Mouse (Mus musculus): Measurements from ENCODE around the gene Hic2. TPM values are rescaled to one million over a fixed set of nuclear protein-coding genes. Genes with fewer than 3 reads are reported as not detected.

Gene Hic2
- polyA plus RNA-seq, 1 experiment: 1.1 TPM

DNA sequence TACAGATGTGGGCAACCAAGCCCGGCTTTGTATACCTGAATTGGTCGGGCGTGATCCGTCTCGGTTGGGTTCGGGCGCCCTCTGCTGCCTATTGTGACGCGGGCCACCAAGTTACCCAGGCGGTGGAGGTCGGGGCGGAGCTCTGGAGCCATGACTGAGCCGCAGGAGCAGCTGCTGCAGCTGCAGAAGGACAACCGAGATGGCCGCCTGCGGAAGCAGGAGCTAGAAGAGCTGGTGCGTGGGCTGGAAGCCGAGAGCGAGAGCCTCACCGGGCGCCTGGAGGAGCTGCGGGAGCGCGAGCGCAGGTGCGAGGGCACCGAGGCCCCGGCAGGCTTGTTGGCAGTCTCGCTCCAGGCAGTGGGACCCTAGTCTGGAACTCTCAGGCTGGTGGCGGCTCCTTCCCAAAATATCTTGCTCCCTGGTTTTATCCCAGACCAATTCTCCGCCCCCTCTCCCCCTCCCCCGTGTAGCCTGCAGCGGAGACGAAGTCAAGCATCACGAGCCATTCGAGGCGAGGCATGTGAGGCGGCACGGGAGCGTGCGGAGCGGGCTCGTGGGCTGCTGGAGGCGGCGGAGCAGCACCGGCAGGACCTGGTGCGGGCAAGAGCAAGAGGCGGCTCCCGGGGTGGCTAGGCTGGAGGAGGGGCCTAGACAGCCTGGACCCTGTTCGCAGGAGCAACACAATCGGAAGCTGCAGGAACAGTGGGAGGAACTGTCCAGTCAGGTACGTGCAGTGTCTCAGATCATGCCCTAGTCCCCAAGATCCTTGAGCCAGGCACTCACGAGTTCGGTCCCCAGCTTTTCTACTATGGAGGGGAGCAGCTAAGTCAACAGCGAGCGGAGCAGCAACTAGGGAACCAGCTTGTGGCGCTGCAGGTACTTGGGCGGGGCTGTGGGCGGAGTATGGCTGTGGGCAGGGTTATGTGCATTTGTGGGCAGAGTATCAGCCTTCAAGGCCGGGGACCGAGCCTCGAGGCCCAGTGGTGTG, 43.1 kb downstream of the Hic2 start:
- H3K36me3 ChIP-seq (ENCODE audit: control insufficient read depth, insufficient read depth): no peaks in the 10 kb centered on the region
- H3K79me2 ChIP-seq (ENCODE audit: control insufficient read depth, insufficient read depth): no peaks in the 10 kb centered on the region
- H3K27me3 ChIP-seq (ENCODE audit: control insufficient read depth, insufficient read depth, insufficient read length): no peaks in the 10 kb centered on the region
- peak overlapping the region; percentile 9 for H3K4me3 ChIP-seq
- TF ChIP-seq SRF (IDR thresholded peaks at IDR 0.05; ENCODE audit: control insufficient read depth, insufficient read length, low read depth) (peak; percentile 19), POLR2A (IDR thresholded peaks at IDR 0.05; ENCODE audit: insufficient read length, low read depth) (no peak), TCF3 (IDR thresholded peaks at IDR 0.05; ENCODE audit: insufficient read length, low read depth) (peak; percentile 41), REST (IDR thresholded peaks at IDR 0.05; ENCODE audit: insufficient read depth, insufficient read length) (no peak), E2F4 (IDR thresholded peaks at IDR 0.05; ENCODE audit: insufficient read depth) (no peak), POLR2AphosphoS2 (IDR thresholded peaks at IDR 0.05; ENCODE audit: insufficient read length, low read depth) (no peak), MYOG (IDR thresholded peaks at IDR 0.05; ENCODE audit: control insufficient read depth in 1 of 3, insufficient read depth in 1 of 3, insufficient read length in 2 of 3, low read depth in 2 of 3) (peak; percentile 77 to 93 (median 83)), USF1 (IDR thresholded peaks at IDR 0.05; ENCODE audit: low read depth) (no peak), CEBPB (IDR thresholded peaks at IDR 0.05; ENCODE audit: insufficient read depth, poor library complexity, severe bottlenecking) (no peak), MYOD1 (IDR thresholded peaks at IDR 0.05; ENCODE audit: control insufficient read depth in 1 of 3, insufficient read length in 2 of 3, low read depth in 2 of 3) (peak in 2 of 3 experiments; percentile 88 to 91), TCF12 (IDR thresholded peaks at IDR 0.05; ENCODE audit: insufficient read depth, poor library complexity, severe bottlenecking) (peak; percentile 58), MAX (IDR thresholded peaks at IDR 0.05; ENCODE audit: low read depth) (no peak)
- no peak overlapping the region for H3ac ChIP-seq (ENCODE audit: control insufficient read depth, insufficient read length)
- H3K4me2 ChIP-seq (ENCODE audit: low read depth): peak overlapping the region; percentile 76

DNA sequence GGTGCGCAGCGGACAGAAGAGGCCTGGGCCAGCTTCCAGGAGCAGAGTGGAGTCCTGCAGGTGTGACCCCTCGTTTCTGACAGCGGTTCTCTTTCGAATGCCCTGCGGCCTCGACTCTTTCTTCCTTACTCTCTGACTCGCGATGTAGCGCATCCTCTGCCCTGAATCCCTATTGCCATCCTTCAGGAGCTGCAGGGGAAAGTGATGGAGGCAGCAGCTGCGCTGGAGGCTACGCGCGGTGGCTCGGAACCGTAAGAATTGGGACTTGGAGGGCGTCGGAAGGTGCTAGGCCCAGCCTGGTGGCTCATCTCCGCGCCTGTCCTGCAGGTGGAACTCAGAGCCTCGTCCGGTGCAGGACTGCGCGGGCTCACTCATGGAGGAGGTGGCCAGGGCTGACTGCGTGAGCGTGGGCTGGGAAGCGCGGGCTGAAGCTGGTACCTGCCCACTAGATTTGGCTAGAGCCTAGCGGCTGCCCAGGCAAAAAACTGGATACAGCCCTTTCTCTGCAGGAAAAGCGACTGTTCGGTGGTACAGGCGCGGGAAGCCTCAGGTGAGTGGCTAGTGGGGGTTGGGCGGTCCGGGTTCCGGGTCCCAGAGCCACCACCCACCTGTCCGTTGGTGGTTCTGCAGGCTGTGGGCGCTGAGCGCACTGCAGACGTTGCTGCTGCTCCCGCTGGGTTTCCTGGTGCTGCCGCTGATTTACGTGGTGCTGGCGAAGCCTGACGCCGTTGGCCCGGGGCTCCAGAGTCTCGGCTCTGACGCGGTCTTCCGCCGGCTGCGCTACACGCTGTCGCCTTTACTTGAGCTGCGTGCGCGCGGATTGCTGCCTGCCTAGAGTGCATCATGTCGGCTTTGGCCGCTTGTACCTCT, 44.2 kb downstream of the Hic2 start:
- Histone ChIP-seq H3K4me2 (ENCODE audit: low read depth) (no peak overlapping the region), H3ac (ENCODE audit: control insufficient read depth, insufficient read length) (no peak overlapping the region), H3K79me2 (ENCODE audit: control insufficient read depth, insufficient read depth) (no peaks in the 10 kb centered on the region), H3K27me3 (ENCODE audit: control insufficient read depth, insufficient read depth, insufficient read length) (no peaks in the 10 kb centered on the region), H3K4me3 (no peak overlapping the region), H3K36me3 (ENCODE audit: control insufficient read depth, insufficient read depth) (no peaks in the 10 kb centered on the region)
- TF ChIP-seq POLR2A (IDR thresholded peaks at IDR 0.05; ENCODE audit: insufficient read length, low read depth): no peak
- no peak for TF ChIP-seq USF1 (IDR thresholded peaks at IDR 0.05; ENCODE audit: low read depth)
- no peak for TF ChIP-seq MAX (IDR thresholded peaks at IDR 0.05; ENCODE audit: low read depth)
- TF ChIP-seq SRF (IDR thresholded peaks at IDR 0.05; ENCODE audit: control insufficient read depth, insufficient read length, low read depth): no peak
- no peak for TF ChIP-seq E2F4 (IDR thresholded peaks at IDR 0.05; ENCODE audit: insufficient read depth)
- TF ChIP-seq POLR2AphosphoS2 (IDR thresholded peaks at IDR 0.05; ENCODE audit: insufficient read length, low read depth): no peak
- no peak for TF ChIP-seq TCF12 (IDR thresholded peaks at IDR 0.05; ENCODE audit: insufficient read depth, poor library complexity, severe bottlenecking)

DNA sequence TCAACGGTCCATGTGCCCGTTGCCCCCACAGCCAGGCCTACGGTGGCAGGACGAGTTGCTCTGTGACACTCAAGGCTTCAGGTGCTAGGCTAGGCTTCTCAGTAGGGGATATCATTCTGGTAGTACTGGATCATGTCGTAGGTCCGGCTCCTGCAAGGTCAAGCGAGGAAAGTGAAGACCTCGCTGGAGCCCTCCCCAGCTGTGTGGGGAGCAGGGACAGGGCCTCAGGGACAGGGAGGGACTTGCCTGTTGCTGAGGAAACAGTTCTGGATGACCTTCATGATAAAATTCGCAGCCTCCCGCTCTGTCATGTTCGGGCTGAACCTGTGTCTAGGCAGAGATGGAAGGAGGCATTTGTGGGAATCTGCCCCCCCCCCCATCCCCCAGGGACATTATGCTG, 47.1 kb downstream of the Hic2 start:
- no peak overlapping the region for H3ac ChIP-seq (ENCODE audit: control insufficient read depth, insufficient read length)
- no peaks in the 10 kb centered on the region for H3K27me3 ChIP-seq (ENCODE audit: control insufficient read depth, insufficient read depth, insufficient read length)
- no peak overlapping the region for H3K4me2 ChIP-seq (ENCODE audit: low read depth)
- no peak overlapping the region for H3K4me3 ChIP-seq
- no peaks in the 10 kb centered on the region for H3K36me3 ChIP-seq (ENCODE audit: control insufficient read depth, insufficient read depth)
- H3K79me2 ChIP-seq (ENCODE audit: control insufficient read depth, insufficient read depth): no peaks in the 10 kb centered on the region
- TF ChIP-seq MAX (IDR thresholded peaks at IDR 0.05; ENCODE audit: low read depth) (no peak), E2F4 (IDR thresholded peaks at IDR 0.05; ENCODE audit: insufficient read depth) (no peak), POLR2AphosphoS2 (IDR thresholded peaks at IDR 0.05; ENCODE audit: insufficient read length, low read depth) (no peak), USF1 (IDR thresholded peaks at IDR 0.05; ENCODE audit: low read depth) (no peak), MYOG (IDR thresholded peaks at IDR 0.05; ENCODE audit: control insufficient read depth in 1 of 3, insufficient read depth in 1 of 3, insufficient read length in 2 of 3, low read depth in 2 of 3) (no peak), MYOD1 (IDR thresholded peaks at IDR 0.05; ENCODE audit: control insufficient read depth in 1 of 3, insufficient read length in 2 of 3, low read depth in 2 of 3) (no peak), SRF (IDR thresholded peaks at IDR 0.05; ENCODE audit: control insufficient read depth, insufficient read length, low read depth) (no peak), TCF3 (IDR thresholded peaks at IDR 0.05; ENCODE audit: insufficient read length, low read depth) (no peak), TCF12 (IDR thresholded peaks at IDR 0.05; ENCODE audit: insufficient read depth, poor library complexity, severe bottlenecking) (no peak), REST (IDR thresholded peaks at IDR 0.05; ENCODE audit: insufficient read depth, insufficient read length) (no peak), POLR2A (IDR thresholded peaks at IDR 0.05; ENCODE audit: insufficient read length, low read depth) (no peak), CEBPB (IDR thresholded peaks at IDR 0.05; ENCODE audit: insufficient read depth, poor library complexity, severe bottlenecking) (no peak)

DNA sequence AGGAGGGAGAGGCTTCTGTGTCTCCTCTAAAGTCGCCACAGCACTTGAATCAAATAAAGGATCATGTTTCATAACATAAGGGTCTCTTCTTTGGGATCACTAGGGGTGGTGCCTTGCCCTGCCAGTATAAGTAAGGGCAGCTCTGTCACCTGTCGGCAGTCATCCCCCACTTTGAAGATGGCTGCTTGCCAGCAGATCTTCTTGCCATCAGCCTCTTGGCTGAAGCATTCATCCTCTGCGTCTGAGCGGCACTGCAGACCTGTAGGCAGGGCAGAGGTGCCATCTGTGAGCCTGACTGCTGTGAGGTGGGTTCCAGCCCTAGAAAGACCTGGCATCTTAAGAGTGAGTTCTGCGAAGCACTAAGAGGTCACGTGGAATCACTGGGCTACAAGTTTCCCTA, 49.8 kb downstream of the Hic2 start:
- Histone ChIP-seq H3ac (ENCODE audit: control insufficient read depth, insufficient read length) (no peak overlapping the region), H3K4me3 (no peak overlapping the region), H3K36me3 (ENCODE audit: control insufficient read depth, insufficient read depth) (peaks cover 10% of the 10 kb centered on the region), H3K4me2 (ENCODE audit: low read depth) (no peak overlapping the region), H3K27me3 (ENCODE audit: control insufficient read depth, insufficient read depth, insufficient read length) (no peaks in the 10 kb centered on the region), H3K79me2 (ENCODE audit: control insufficient read depth, insufficient read depth) (no peaks in the 10 kb centered on the region)
- TF ChIP-seq MAX (IDR thresholded peaks at IDR 0.05; ENCODE audit: low read depth) (no peak), SRF (IDR thresholded peaks at IDR 0.05; ENCODE audit: control insufficient read depth, insufficient read length, low read depth) (no peak), TCF3 (IDR thresholded peaks at IDR 0.05; ENCODE audit: insufficient read length, low read depth) (no peak), REST (IDR thresholded peaks at IDR 0.05; ENCODE audit: insufficient read depth, insufficient read length) (no peak), MYOG (IDR thresholded peaks at IDR 0.05; ENCODE audit: control insufficient read depth in 1 of 3, insufficient read depth in 1 of 3, insufficient read length in 2 of 3, low read depth in 2 of 3) (no peak), USF1 (IDR thresholded peaks at IDR 0.05; ENCODE audit: low read depth) (no peak), POLR2A (IDR thresholded peaks at IDR 0.05; ENCODE audit: insufficient read length, low read depth) (no peak)
